Mouse (Mus musculus): ENCODE results near the gene Casp8. TPM values are rescaled to one million over a fixed set of nuclear protein-coding genes. Genes with fewer than 3 reads are reported as not detected.
"Not testable (repeated sequence)": the region's sequence is repeated elsewhere in the genome, so short reads cannot be mapped to it uniquely, and the experiment has no call there.

The Casp8 gene
- polyA plus RNA-seq, 1 experiment, result 12.3 TPM

- Histone ChIP-seq H3K27me3 (ENCODE audit: control insufficient read depth, insufficient read depth, low read length) (no peaks in the 10 kb centered on the region), H3K27ac (ENCODE audit: control insufficient read depth, insufficient read depth, low read length) (peak overlapping the region; percentile 61; the same call in 1 of the 2 replicates), H3K36me3 (ENCODE audit: control insufficient read depth, insufficient read depth, low read length) (no peaks in the 10 kb centered on the region), H3K4me1 (replicated peaks; ENCODE audit: control insufficient read depth, insufficient read depth, low read length) (peaks cover 12% of the 10 kb centered on the region), H3K4me3 (ENCODE audit: control insufficient read depth, insufficient read depth, low read length) (no peak overlapping the region)
- WGBS, result 36% methylated on average over 3 of the region's 3 CpGs
- DNase-seq, result peak; percentile 33
- TF ChIP-seq POLR2A (IDR thresholded peaks at IDR 0.05; ENCODE audit: control insufficient read depth, extremely low read depth, insufficient read depth, low read length, poor library complexity) (no peak), CTCF (IDR thresholded peaks at IDR 0.05; ENCODE audit: borderline replicate concordance, control insufficient read depth, extremely low read depth, insufficient read depth, low read length, poor library complexity) (no peak)
Observed at GRCm38 (mm10) chr1:58806651-58807050, 11.5 kb downstream of the Casp8 start.

GRCm38 (mm10) chr1:58826319-58826718 lies 31.1 kb downstream of the Casp8 start:
- H3K36me3 ChIP-seq (ENCODE audit: control insufficient read depth, insufficient read depth, low read length), result peaks cover 53% of the 10 kb centered on the region
- H3K4me3 ChIP-seq (ENCODE audit: control insufficient read depth, insufficient read depth, low read length), result no peak overlapping the region
- no peak overlapping the region for H3K27ac ChIP-seq (ENCODE audit: control insufficient read depth, insufficient read depth, low read length)
- DNase-seq, result no peak
- WGBS, result 97% methylated on average over 3 of the region's 3 CpGs
- TF ChIP-seq CTCF (IDR thresholded peaks at IDR 0.05; ENCODE audit: borderline replicate concordance, control insufficient read depth, extremely low read depth, insufficient read depth, low read length, poor library complexity) (no peak), POLR2A (IDR thresholded peaks at IDR 0.05; ENCODE audit: control insufficient read depth, extremely low read depth, insufficient read depth, low read length, poor library complexity) (no peak)
- no peaks in the 10 kb centered on the region for H3K27me3 ChIP-seq (ENCODE audit: control insufficient read depth, insufficient read depth, low read length)
- H3K4me1 ChIP-seq (replicated peaks; ENCODE audit: control insufficient read depth, insufficient read depth, low read length), result no peaks in the 10 kb centered on the region

GRCm38 (mm10) chr1:58830741-58831140 lies 35.6 kb downstream of the Casp8 start:
- Histone ChIP-seq H3K27ac (ENCODE audit: control insufficient read depth, insufficient read depth, low read length) (no peak overlapping the region), H3K36me3 (ENCODE audit: control insufficient read depth, insufficient read depth, low read length) (peaks cover 59% of the 10 kb centered on the region), H3K4me3 (ENCODE audit: control insufficient read depth, insufficient read depth, low read length) (no peak overlapping the region), H3K4me1 (replicated peaks; ENCODE audit: control insufficient read depth, insufficient read depth, low read length) (no peaks in the 10 kb centered on the region), H3K27me3 (ENCODE audit: control insufficient read depth, insufficient read depth, low read length) (no peaks in the 10 kb centered on the region)
- TF ChIP-seq CTCF (IDR thresholded peaks at IDR 0.05; ENCODE audit: borderline replicate concordance, control insufficient read depth, extremely low read depth, insufficient read depth, low read length, poor library complexity) (no peak), POLR2A (IDR thresholded peaks at IDR 0.05; ENCODE audit: control insufficient read depth, extremely low read depth, insufficient read depth, low read length, poor library complexity) (no peak)
- no peak for DNase-seq
- 94% methylated on average over 5 of the region's 5 CpGs for WGBS

- no peak for DNase-seq
- TF ChIP-seq CTCF (IDR thresholded peaks at IDR 0.05; ENCODE audit: borderline replicate concordance, control insufficient read depth, extremely low read depth, insufficient read depth, low read length, poor library complexity) (no peak), POLR2A (IDR thresholded peaks at IDR 0.05; ENCODE audit: control insufficient read depth, extremely low read depth, insufficient read depth, low read length, poor library complexity) (no peak)
- 93% methylated on average over 2 of the region's 2 CpGs for WGBS
- H3K27me3 ChIP-seq (ENCODE audit: control insufficient read depth, insufficient read depth, low read length), result no peaks in the 10 kb centered on the region
- peaks cover 51% of the 10 kb centered on the region for H3K36me3 ChIP-seq (ENCODE audit: control insufficient read depth, insufficient read depth, low read length)
- no peak overlapping the region for H3K27ac ChIP-seq (ENCODE audit: control insufficient read depth, insufficient read depth, low read length)
- H3K4me1 ChIP-seq (replicated peaks; ENCODE audit: control insufficient read depth, insufficient read depth, low read length), result no peaks in the 10 kb centered on the region
- H3K4me3 ChIP-seq (ENCODE audit: control insufficient read depth, insufficient read depth, low read length), result no peak overlapping the region
Observed at GRCm38 (mm10) chr1:58832198-58832597, 37.0 kb downstream of the Casp8 start.

GRCm38 (mm10) chr1:58856811-58857210 lies 61.6 kb downstream of the Casp8 start:
- H3K27me3 ChIP-seq (ENCODE audit: control insufficient read depth, insufficient read depth, low read length); DNase-seq; H3K27ac ChIP-seq (ENCODE audit: control insufficient read depth, insufficient read depth, low read length); H3K4me3 ChIP-seq (ENCODE audit: control insufficient read depth, insufficient read depth, low read length); H3K36me3 ChIP-seq (ENCODE audit: control insufficient read depth, insufficient read depth, low read length): not testable (repeated sequence)
- 62% methylated on average over 3 of the region's 3 CpGs for WGBS
- H3K4me1 ChIP-seq (replicated peaks; ENCODE audit: control insufficient read depth, insufficient read depth, low read length), result peaks cover 11% of the 10 kb centered on the region

GRCm38 (mm10) chr1:58859131-58859530 lies 64.0 kb downstream of the Casp8 start:
- peaks cover 11% of the 10 kb centered on the region for H3K4me1 ChIP-seq (replicated peaks; ENCODE audit: control insufficient read depth, insufficient read depth, low read length)
- not testable (repeated sequence) for H3K36me3 ChIP-seq (ENCODE audit: control insufficient read depth, insufficient read depth, low read length); H3K27me3 ChIP-seq (ENCODE audit: control insufficient read depth, insufficient read depth, low read length); DNase-seq; H3K4me3 ChIP-seq (ENCODE audit: control insufficient read depth, insufficient read depth, low read length); H3K27ac ChIP-seq (ENCODE audit: control insufficient read depth, insufficient read depth, low read length)
- 98% methylated on average over 4 of the region's 4 CpGs for WGBS

- H3K4me1 ChIP-seq (replicated peaks; ENCODE audit: control insufficient read depth, insufficient read depth, low read length), result peaks cover 11% of the 10 kb centered on the region
- 44% methylated on average over 13 of the region's 13 CpGs for WGBS
- H3K27ac ChIP-seq (ENCODE audit: control insufficient read depth, insufficient read depth, low read length); H3K36me3 ChIP-seq (ENCODE audit: control insufficient read depth, insufficient read depth, low read length); H3K27me3 ChIP-seq (ENCODE audit: control insufficient read depth, insufficient read depth, low read length); H3K4me3 ChIP-seq (ENCODE audit: control insufficient read depth, insufficient read depth, low read length): not testable (repeated sequence)
- DNase-seq, result peak; percentile 39
Observed at GRCm38 (mm10) chr1:58859738-58860365, 64.7 kb downstream of the Casp8 start.

GRCm38 (mm10) chr1:58860586-58860985 lies 65.4 kb downstream of the Casp8 start:
- not testable (repeated sequence) for DNase-seq; H3K27ac ChIP-seq (ENCODE audit: control insufficient read depth, insufficient read depth, low read length); H3K36me3 ChIP-seq (ENCODE audit: control insufficient read depth, insufficient read depth, low read length); H3K27me3 ChIP-seq (ENCODE audit: control insufficient read depth, insufficient read depth, low read length); H3K4me3 ChIP-seq (ENCODE audit: control insufficient read depth, insufficient read depth, low read length)
- 20% methylated on average over 3 of the region's 3 CpGs for WGBS
- H3K4me1 ChIP-seq (replicated peaks; ENCODE audit: control insufficient read depth, insufficient read depth, low read length), result peaks cover 11% of the 10 kb centered on the region

GRCm38 (mm10) chr1:58876500-58876899 lies 81.3 kb downstream of the Casp8 start:
- DNase-seq; H3K27me3 ChIP-seq (ENCODE audit: control insufficient read depth, insufficient read depth, low read length); H3K4me3 ChIP-seq (ENCODE audit: control insufficient read depth, insufficient read depth, low read length); H3K27ac ChIP-seq (ENCODE audit: control insufficient read depth, insufficient read depth, low read length); H3K4me1 ChIP-seq (replicated peaks; ENCODE audit: control insufficient read depth, insufficient read depth, low read length); H3K36me3 ChIP-seq (ENCODE audit: control insufficient read depth, insufficient read depth, low read length): not testable (repeated sequence)
- WGBS, result 76% methylated on average over 4 of the region's 4 CpGs

GRCm38 (mm10) chr1:58879291-58879690 lies 84.1 kb downstream of the Casp8 start:
- not testable (repeated sequence) for H3K36me3 ChIP-seq (ENCODE audit: control insufficient read depth, insufficient read depth, low read length); H3K27ac ChIP-seq (ENCODE audit: control insufficient read depth, insufficient read depth, low read length); H3K27me3 ChIP-seq (ENCODE audit: control insufficient read depth, insufficient read depth, low read length); H3K4me1 ChIP-seq (replicated peaks; ENCODE audit: control insufficient read depth, insufficient read depth, low read length); H3K4me3 ChIP-seq (ENCODE audit: control insufficient read depth, insufficient read depth, low read length); DNase-seq
- WGBS, result 97% methylated on average over 2 of the region's 2 CpGs
